Mouse (Mus musculus) right cerebral cortex, postnatal 4 days (tissue): ENCODE data around the gene Cd163.
"Not testable (repeated sequence)": the region's sequence is repeated elsewhere in the genome, so short reads cannot be mapped to it uniquely, and the experiment has no call there.

Experiments used
- DNase-seq: peaks from one replicate; pipeline ENCODE4 v3.0.0-alpha.2; 2022

Cd163 gene

GRCm38 (mm10) chr6:124304356-124304755 is at the start of gene Cd163:
Gene Cd163, plus strand, starts transcription at chr6:124304656.
- no peak for DNase-seq

DNA sequence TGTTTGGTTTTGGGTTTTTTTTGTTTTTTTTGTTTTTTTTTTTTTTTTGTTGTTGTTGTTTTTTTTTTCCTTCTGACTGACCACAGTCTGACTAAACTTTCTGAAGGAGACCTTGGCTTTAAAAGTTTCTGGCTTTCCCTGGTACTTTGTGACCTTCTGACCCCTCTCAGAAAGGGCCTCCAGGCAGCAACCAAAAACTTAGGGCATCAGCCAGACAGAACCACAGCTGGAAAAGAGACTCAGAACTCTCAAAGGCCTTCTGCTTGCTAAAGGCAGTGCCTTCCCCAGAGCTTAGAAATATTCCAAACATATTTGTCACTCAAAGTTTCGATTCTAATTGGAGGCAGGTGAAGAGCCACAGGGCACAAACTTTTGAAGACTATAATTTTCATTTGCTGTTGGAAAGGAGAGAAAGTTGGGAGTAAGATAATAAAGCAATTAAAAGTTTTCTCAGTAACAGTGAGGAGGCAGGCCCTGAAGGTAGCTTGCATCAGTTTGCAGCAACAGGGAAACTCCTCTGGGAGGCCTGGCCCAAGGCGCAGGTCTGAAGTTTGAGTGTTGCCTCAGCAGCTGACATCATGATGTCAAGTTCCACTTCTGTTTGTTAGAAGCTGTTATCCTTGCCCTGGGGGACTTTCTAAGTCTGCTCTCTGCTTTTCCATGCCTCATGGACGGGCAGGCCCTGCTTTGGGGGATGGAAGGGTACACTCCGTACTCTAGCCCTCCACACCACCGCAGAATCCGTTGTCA is 48.6 kb upstream of the Cd163 start:
- DNase-seq = no peak

DNA sequence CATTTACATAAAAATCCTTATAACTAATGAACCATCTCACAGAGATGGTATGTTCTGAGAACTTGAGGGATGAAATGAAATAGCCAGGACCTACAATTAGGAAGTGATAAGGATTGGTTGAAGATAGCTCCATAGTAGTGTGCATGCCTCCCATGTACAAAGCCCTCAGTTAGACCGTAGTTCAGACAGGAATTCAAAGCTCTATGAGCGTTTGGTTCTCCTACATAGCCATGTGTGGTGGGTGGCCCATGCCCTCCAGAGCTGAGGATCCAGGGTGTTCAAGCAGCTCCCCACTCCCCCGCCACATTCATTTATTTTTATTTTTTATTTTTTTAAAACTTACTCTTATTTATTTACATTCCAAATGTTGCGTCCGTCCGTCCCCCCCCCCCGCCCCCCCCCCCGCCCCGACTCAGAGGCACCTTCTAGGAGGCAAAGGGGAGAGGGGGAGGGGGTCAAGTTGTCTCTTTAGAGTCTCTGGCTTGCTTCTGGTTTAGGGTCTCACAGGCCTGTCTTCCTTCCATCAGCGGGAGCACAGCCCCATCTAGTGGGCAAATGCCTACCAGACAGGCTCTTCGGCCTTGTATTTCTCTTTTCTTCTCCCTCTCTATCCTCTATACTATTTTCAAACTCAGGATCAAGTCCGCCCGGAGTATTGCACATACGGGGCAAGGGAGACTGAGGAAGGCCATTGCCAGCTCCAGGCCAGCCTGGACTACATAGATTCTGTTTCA is 44.1 kb upstream of the Cd163 start:
- DNase-seq = peak; percentile 86

GRCm38 (mm10) chr6:124262696-124263095 is 41.8 kb upstream of the Cd163 start:
- DNase-seq = peak; percentile 85

DNA sequence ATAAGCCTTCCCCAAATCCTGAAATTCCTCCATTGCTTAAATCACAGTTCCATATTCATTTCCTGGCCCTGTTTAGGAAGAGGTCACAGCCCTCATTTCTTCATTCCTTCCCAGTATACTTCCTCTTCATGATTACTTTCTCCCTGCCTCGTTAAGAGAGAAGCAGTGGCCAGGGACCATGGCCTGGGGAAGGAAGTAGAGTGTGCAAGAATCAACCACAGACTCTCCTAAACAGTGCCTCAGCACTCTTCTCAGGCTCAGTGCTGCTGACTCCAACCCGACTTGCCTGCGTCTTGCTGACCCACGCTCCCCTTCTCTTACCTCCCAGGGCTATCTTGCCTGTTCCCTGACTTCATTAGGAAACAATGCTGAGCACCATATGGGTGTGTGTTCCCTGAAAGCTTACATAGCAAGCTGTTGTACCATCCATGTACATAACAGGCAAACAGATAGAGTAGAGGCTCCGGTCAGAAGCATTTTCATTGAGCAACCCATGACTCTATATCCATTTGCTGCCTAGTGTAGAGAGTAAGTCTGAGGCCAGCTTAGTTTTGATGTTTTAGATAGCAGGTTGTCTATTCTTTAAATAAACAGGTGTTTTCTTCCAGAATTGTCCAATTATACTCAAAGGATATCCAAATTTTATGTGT is 31.1 kb upstream of the Cd163 start:
- DNase-seq = no peak

GRCm38 (mm10) chr6:124277641-124278040 is 26.8 kb upstream of the Cd163 start:
- DNase-seq = no peak

GRCm38 (mm10) chr6:124278291-124278690 is 26.2 kb upstream of the Cd163 start:
- no peak for DNase-seq

- no peak for DNase-seq
Observed at GRCm38 (mm10) chr6:124282731-124283130, 21.7 kb upstream of the Cd163 start.

GRCm38 (mm10) chr6:124297378-124297777 is 7.1 kb upstream of the Cd163 start:
- not testable (repeated sequence) for DNase-seq

GRCm38 (mm10) chr6:124301447-124302192 is 2.8 kb upstream of the Cd163 start:
- no peak for DNase-seq

DNA sequence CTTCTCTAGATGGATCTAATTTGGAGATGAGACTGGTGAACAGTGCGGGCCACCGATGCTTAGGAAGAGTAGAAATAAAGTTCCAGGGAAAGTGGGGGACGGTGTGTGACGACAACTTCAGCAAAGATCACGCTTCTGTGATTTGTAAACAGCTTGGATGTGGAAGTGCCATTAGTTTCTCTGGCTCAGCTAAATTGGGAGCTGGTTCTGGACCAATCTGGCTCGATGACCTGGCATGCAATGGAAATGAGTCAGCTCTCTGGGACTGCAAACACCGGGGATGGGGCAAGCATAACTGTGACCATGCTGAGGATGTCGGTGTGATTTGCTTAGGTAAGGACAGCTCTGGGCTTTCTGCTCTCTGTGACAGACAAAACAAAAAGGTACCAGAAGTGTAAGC is 4.5 kb downstream of the Cd163 start:
- no peak for DNase-seq

- no peak for DNase-seq
Observed at GRCm38 (mm10) chr6:124312292-124312691, 7.8 kb downstream of the Cd163 start.

DNA sequence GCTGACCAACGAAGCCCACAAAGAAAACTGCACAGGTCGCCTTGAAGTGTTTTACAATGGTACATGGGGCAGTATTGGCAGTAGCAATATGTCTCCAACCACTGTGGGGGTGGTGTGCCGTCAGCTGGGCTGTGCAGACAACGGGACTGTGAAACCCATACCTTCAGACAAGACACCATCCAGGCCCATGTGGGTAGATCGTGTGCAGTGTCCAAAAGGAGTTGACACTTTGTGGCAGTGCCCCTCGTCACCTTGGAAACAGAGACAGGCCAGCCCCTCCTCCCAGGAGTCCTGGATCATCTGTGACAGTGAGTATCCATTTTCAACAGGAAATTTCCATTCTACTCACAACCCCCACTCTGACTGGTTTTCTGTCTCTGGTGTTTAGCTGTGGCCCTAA is 15.9 kb downstream of the Cd163 start:
- DNase-seq = no peak

DNA sequence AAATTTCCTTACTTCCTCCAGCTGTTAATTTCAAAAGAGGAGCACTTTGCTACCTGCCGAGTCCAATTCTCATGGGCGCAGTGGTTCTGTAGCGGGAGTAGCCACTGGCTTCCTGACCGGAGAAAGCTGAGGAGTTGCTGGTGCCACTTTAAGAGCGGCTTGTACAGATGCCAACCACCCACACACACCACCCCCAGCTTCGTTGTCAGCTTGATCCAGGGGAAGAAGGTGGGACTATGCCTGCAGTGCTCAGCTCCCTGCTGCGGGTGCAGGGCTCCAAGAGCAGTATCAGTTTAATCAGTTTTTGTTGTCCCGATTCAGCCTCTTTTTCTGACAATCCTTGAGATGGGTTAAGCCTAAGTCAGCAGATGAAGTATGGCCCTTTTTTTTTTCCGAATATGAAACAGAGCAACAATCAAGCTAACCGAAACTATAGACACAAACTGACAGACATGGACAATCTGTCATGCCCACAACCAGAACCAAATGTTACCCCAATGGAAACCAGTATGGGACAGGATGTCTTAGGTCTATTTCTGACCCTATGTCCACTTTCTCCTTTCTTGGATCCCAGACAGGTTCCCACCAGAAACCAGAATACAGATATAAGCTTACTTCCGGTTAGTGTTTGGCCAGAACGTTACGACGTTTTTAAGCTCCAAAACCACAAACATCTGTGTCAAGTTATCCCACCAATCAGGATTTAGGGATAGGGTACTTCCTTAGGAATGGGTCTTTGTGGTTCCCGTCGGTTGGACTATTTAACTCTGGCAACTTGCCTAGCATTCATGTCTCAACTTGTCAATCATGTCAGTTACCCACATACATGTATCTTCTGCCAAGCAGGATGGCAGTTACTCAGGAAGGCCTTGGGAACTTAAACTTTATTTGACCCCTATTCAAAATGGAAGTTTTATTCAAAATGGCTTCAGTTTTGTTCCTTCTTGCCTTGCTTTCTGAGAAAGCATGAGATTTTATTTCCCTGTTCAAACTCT is 17.3 kb downstream of the Cd163 start:
- DNase-seq = no peak

DNA sequence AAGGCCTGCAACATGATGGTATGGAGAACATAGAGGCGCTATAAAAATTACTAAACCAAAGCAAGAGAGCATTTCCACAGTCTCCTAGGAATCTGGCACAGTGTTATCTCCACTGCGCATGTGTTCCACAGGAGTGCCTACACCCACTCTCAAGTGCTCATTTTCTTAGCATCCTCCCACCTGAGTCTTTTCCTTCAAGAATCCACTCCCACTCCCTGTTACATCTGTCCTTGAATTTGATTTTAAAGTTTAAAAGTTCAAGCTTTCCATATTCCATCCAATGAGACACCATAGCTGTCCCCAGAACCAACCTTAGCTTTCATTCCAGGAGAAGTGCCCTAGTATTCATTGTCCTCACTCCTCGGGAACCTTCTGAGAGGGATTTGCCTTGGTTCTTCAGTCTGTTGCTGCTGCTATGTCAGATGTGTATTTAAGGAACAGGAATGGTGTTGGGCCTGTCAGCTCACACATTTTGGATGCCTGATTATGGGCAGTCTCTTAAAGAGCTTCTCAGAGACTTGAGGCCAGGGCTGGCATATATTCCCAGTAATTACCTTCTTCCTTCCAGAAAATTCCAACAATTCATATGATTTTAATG is 24.0 kb downstream of the Cd163 start:
- DNase-seq = no peak

DNA sequence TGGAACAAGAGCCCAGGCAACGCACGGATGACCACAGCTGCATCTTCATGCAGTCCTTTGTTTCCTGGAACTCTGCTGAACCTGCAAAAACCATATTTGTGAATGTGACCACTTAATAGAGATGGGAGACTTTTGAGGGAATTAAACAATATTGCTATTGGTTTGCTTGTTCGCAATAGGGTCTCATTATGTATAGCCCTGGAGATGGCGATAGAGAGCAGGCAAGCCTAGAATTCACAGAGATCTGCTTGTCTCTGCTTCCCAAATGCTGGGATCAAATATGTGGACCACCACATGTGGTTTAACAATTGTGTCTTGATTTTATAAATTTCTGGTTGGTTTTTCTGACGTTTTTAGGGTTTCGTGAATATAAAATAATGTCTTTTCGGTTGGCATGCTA is 25.2 kb downstream of the Cd163 start:
- DNase-seq = no peak

- DNase-seq = no peak
Observed at GRCm38 (mm10) chr6:124345096-124345495, 40.6 kb downstream of the Cd163 start.

DNA sequence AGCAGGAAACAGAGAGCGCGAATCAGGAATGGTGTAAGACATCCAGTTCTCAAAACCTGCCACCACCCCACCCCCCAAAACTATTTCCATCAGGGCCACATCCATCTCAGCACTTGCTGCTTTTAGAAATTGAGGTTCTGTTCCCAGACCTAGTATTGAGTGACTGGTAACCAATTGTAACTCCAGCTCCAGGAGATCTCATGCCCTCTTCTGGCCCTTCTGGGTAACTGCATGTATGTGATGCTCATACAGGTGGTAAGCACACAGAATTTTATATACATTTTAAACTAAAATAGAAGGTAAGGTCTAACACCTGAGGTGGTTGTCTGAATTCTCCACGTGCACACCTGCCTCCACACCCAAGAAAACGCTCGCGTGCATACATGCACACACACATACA is 42.2 kb downstream of the Cd163 start:
- no peak for DNase-seq

DNA sequence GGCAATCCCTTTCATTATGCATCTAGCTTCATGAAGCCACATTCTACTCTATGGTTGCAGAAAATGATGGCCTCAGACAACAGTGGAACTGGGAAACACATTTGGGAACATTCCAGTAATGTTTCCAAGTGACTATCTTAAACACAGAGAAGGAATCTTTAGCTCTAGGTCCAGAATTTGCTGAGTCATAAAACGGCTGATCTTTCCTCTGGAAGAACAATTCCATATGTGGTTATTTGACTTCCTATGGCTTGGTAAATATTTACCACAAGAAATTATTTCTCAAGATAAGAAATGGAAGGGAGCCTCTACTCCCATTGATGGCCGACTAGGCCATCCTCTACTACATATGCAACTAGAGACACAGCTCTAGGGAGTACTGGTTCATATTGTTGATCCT is 48.8 kb downstream of the Cd163 start:
- DNase-seq = no peak

- no peak for DNase-seq
Observed at GRCm38 (mm10) chr6:124358953-124359352, 54.5 kb downstream of the Cd163 start.

DNA sequence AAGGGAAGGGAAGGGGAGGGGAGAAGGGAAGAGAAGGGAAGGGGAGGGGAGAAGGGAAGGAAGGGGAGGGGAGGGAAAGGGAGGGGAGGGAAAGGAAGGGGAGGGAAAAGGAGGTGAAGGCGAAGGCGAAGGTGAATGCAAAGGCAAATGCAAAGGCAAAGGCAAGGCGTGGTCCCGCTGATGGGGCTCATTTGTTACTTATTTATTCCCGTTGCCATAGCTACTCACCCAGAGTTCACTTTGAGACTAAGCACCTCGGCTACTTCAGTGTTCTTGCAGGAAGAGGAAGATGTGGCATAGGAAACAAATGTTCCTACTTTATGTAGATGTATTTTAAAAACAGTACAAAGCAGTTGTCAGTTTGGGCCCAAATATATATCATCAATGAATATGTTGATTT is 56.1 kb downstream of the Cd163 start:
- no peak for DNase-seq

- no peak for DNase-seq
Observed at GRCm38 (mm10) chr6:124364328-124364727, 59.9 kb downstream of the Cd163 start.
